Mouse (Mus musculus): Measurements from ENCODE around the gene Ugt1a6a.
"Not testable (repeated sequence)": the region's sequence is repeated elsewhere in the genome, so short reads cannot be mapped to it uniquely, and the experiment has no call there.

The Ugt1a6a gene

DNA sequence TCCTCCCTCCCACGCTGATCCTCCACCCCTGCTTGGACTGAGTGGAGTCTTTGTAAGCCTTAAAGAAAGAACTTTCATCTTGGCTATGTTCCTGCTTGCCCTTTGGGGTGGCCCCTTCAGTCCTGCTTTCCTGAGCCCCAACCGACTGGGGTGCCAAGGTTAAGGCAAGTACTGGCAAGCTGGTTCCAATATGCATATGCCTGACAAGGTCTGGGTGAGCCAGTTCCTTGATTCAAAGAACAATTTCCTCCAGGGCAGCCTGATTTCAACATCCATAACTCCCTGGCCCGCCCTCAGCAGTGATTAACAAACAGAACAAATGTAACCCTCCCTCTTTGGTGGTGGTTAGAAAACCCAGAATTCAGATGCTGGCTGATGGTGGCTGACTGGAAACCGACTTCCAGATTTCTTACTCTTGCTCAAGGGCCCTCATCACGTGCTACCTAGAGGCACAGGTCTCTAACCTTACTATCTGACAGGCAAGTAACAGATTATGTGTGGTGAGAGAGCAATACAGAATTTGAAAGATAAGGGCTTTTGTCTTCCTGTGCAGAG lies at the start of gene Ugt1a6a:
Gene Ugt1a6a (plus strand): TSS at position 353 of the 555 bp plus-strand sequence.
- peak; percentile 42 for DNase-seq

GRCm38 (mm10) chr1:88086125-88086524 lies 48.5 kb upstream of the Ugt1a6a start:
- DNase-seq: no peak

DNA sequence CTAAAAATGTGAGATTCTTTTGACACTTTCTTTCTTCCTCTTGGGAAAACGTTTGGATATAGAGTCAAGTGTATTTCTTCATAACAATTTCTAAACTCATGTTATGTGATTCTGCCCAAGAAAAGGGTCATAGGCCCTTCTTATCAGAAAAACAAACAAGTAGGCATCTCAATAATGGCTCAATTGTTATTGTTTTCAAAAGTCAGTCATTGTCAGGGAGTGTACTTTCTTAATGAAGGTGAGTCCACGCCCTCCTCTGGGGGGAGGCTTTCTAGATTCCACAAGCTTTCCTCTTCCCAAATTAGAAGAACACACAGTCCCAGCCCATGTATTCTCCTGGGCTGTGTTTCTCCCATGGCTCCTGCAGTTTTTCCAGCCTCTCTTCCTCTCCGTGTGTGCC lies 47.1 kb upstream of the Ugt1a6a start, which contains the start of gene Ugt1a8:
Gene Ugt1a8 (plus strand): TSS at position 301 of the 400 bp plus-strand sequence.
- no peak for DNase-seq

GRCm38 (mm10) chr1:88092341-88092740 lies 42.3 kb upstream of the Ugt1a6a start:
- no peak for DNase-seq

DNA sequence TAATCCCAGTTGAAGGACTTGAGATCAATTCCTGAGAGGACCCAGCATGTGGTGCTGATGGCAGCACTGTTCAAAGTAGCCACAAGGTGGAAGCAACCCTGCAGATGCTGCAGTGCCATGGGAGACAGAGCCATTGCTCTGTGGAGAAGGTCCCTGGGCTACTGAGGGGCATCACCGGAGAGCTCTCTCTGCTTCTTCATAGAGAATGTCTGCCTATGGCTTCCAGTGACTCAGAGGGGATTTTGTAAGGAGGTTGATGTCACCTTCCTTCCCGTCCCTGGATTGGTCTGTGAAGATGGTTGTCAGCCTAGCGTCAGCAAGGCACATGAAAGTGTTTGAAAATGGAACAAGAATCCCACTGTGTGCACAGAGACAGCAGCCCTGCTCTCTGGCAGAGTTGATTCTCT lies 40.3 kb upstream of the Ugt1a6a start:
- DNase-seq: peak; percentile 45

GRCm38 (mm10) chr1:88094941-88095492 lies 39.6 kb upstream of the Ugt1a6a start, which contains the start of gene Ugt1a7c:
TSS of gene Ugt1a7c (plus strand) at chr1:88095062.
- DNase-seq: peak; percentile 37

- DNase-seq: not testable (repeated sequence)
These were observed 36.1 kb upstream of the Ugt1a6a start for GRCm38 (mm10) chr1:88098546-88098945.

GRCm38 (mm10) chr1:88099691-88100090 lies 34.9 kb upstream of the Ugt1a6a start:
- DNase-seq: not testable (repeated sequence)

DNA sequence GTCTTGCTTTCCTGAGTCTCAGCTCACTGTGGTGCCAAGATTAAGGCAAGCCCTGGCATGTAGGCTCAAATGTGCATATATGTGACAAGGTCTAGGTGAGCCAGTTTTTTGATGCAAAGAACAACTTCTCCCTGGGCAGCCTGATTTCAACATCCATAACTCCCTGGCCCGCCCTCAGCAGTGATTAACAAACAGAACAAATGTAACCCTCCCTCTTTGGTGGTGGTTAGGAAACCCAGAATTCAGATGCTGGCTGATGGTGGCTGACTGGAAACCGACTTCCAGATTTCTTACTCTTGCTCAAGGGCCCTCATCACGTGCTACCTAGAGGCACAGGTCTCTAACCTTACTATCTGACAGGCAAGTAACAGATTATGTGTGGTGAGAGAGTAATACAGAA lies 31.6 kb upstream of the Ugt1a6a start, which contains the start of gene Ugt1a6b:
Gene Ugt1a6b (plus strand): TSS at position 234 of the 400 bp plus-strand sequence.
- DNase-seq: not testable (repeated sequence)

- not testable (repeated sequence) for DNase-seq
These were observed 30.7 kb upstream of the Ugt1a6a start for GRCm38 (mm10) chr1:88103697-88104468.

DNA sequence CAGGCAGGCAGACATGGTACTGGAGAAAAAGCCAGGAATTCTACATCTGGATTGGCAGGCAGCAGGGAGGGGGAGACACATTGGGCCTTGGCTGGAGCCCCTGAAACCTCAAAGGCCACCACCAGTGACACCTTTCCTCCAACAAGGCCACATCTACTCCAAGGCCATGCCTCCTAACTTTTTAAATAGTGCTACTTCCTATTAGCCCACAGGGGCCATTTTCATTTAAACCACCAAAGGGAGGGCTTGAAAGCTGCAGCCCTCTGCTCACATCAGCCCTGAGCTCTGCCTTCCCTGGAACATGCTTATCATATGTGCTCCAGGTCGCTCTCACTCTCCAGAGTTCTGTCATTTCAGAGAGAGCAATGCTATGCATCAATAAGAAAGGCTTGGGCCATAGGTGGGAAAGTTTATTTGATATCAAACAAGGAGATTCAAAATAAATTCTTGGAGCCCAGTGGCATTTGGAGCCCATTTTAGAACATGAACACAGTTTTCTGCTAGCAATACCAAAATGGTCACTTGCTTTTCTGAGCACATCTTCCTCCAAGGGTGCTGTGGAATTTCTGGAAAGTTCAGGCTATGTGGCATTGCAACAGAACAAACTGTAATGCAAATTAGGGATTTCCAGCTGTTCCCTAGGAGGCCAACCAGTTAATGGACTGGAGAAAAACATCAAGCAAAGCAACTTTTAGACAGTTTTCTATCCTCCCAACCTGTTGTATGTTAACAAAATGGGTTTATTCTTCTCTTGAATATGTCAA lies 29.8 kb upstream of the Ugt1a6a start:
- DNase-seq: no peak

DNA sequence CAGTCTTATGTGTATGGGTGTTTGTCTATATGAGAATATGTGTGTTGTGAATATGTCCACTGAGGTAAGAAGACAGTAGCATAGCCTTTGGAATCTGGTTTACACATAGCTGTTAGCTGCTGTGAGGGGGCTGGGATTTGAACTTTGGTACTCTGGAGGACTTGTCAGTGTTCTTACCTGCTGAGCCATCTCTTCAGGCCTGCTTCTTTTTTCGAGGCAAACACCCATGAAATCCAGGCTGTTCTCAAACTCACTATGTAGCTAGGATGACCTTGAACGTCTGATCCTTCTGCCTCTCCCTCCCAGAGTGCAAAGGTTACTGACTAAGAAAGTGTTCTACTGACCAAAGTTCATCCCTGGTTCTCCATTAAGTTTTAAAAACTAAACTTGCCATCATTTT lies 29.0 kb upstream of the Ugt1a6a start:
- DNase-seq: no peak

- DNase-seq: not testable (repeated sequence)
These were observed 25.5 kb upstream of the Ugt1a6a start for GRCm38 (mm10) chr1:88109027-88109557.

- not testable (repeated sequence) for DNase-seq
These were observed 25.0 kb upstream of the Ugt1a6a start for GRCm38 (mm10) chr1:88109604-88110003.

GRCm38 (mm10) chr1:88112769-88113168 lies 21.8 kb upstream of the Ugt1a6a start:
- not testable (repeated sequence) for DNase-seq

DNA sequence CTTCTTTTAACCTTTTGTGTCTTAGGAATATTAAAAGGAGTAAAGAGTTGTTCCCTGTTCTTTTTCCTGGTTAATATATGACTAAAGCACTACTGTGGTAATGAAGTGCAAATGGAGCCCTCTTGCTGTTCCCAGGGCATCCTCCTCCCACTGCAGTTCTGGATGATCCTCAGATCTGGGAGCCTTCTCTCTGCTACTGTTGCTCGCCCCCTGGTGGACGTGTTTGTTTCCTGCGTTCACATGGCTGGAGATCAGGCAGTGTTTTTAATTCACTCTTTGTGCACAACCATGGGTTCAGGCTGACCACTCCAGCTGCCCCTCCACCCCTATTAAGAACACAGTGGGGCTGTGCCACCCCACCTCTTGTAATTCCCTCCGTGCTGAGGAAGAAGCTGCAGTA lies 14.1 kb upstream of the Ugt1a6a start:
- not testable (repeated sequence) for DNase-seq

- peak; percentile 61 for DNase-seq
These were observed 13.1 kb upstream of the Ugt1a6a start for GRCm38 (mm10) chr1:88121521-88121920.

GRCm38 (mm10) chr1:88125827-88126360 lies 8.7 kb upstream of the Ugt1a6a start:
- not testable (repeated sequence) for DNase-seq

DNA sequence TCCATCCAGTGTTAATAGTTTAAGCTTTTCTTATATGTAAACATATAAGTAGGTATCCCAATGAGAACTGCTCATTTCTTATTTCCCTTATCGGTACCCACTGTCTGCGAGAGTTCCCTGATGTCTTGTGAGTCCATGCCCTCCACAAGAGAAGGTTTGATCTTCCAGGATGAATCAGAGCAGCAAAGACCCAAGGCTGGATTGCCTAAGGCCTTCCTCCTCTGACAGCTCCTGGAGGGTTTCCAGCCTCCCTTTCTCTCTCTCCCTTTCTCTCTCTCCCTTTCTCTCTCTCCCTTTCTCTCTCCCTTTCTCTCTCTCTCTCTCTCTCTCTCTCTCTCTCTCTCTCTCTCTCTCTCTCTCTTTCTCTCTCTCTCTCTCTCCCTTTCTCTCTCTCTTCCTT lies 5.5 kb upstream of the Ugt1a6a start:
- not testable (repeated sequence) for DNase-seq

DNA sequence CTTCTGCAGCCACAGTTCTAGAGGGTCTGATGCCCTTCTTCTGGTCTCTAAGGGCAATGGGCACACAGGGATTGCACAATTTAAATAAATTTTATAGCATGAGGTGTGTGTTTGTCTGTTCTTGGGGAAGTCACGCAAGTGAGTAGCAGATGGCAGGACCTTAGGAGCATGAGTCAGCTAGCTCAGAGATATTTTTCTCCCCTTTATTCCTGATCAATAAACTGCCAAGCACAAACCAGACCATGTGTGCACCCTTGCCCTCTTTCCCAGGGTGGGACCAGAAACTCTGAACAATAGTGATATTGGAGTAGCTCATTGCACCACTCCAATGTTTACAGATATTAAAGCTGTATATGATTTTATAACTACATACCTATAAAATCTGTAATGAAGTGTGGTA lies 4.4 kb upstream of the Ugt1a6a start:
- DNase-seq: not testable (repeated sequence)

GRCm38 (mm10) chr1:88133908-88134456 lies 627 bp upstream of the Ugt1a6a start:
- no peak for DNase-seq

Data from kidney, adult 18-20 months (tissue).